Mouse (Mus musculus): ENCODE results near the gene Ggta1.

GRCm38 (mm10) chr2:35406611-35407010 is 56.4 kb downstream of the Ggta1 start:
- TF ChIP-seq CTCF (IDR thresholded peaks at IDR 0.05; ENCODE audit: control insufficient read depth, insufficient read depth, low read length), result no peak
- TF ChIP-seq POLR2A (IDR thresholded peaks at IDR 0.05; ENCODE audit: borderline replicate concordance, control insufficient read depth, low read depth, low read length), result no peak
